Mouse (Mus musculus) stomach, postnatal 0 days (tissue): Measurements from ENCODE around the gene Sipa1l2. TPM values are rescaled to one million over a fixed set of nuclear protein-coding genes. Genes with fewer than 3 reads are reported as not detected.
A peak's percentile ranks its signal among the peaks of the same experiment; 100 is the strongest.

ENCODE experiments used
- ATAC-seq: fragments of 200-750 bp; cut with Nextera tagmentation; 2 replicates; pipeline ENCODE4 v1.8.0; 2017; ENCODE audit not compliant: low FRiP score, low TSS enrichment
- DNase-seq: peaks from one replicate; pipeline ENCODE4 v3.0.0-alpha.2; 2016; ENCODE audit warnings: low spot score
- H3K27ac ChIP-seq: fragments of 300-500 bp; sonication (generic); replicated peaks from 2 replicates; pipeline ENCODE4 v1.5.1; 2014; ENCODE audit warnings: mild to moderate bottlenecking, control low read depth
- H3K27me3 ChIP-seq: fragments of 300-500 bp; sonication (generic); 2 replicates; pipeline ENCODE4 v1.6.1; 2014; ENCODE audit warnings: low read length; ENCODE audit not compliant: control insufficient read depth, insufficient read depth
- H3K36me3 ChIP-seq: fragments of 300-500 bp; sonication (generic); 2 replicates; pipeline ENCODE4 v1.6.1; 2014; ENCODE audit warnings: low read length, mixed read lengths; ENCODE audit not compliant: control insufficient read depth, insufficient read depth
- H3K4me1 ChIP-seq: fragments of 300-500 bp; sonication (generic); replicated peaks from 2 replicates; pipeline ENCODE4 v1.6.1; 2014; ENCODE audit warnings: antibody characterized with exemption; ENCODE audit not compliant: control insufficient read depth, insufficient read depth
- H3K4me2 ChIP-seq: fragments of 300-500 bp; sonication (generic); replicated peaks from 2 replicates; pipeline ENCODE4 v1.6.1; 2014; ENCODE audit warnings: low read depth, mild to moderate bottlenecking, control low read depth, moderate library complexity
- H3K4me3 ChIP-seq: fragments of 300-500 bp; sonication (generic); 2 replicates; pipeline ENCODE4 v1.5.1; 2014; ENCODE audit warnings: low read depth, low read length, control low read depth
- H3K9ac ChIP-seq: fragments of 300-500 bp; sonication (generic); 2 replicates; pipeline ENCODE4 v1.6.1; 2014; ENCODE audit warnings: mild to moderate bottlenecking, low read length, control low read depth, mixed read lengths
- H3K9me3 ChIP-seq: fragments of 300-500 bp; sonication (generic); 2 replicates; pipeline ENCODE4 v1.6.1; 2016; ENCODE audit warnings: low read length; ENCODE audit not compliant: control insufficient read depth
- CTCF ChIP-seq: IDR thresholded peaks from 2 replicates; pipeline ENCODE4 v1.5.1; 2016; ENCODE audit warnings: antibody characterized with exemption, low read depth, mild to moderate bottlenecking, moderate library complexity
- EP300 ChIP-seq: optimal IDR thresholded peaks from 2 replicates; pipeline ENCODE3; 2016; ENCODE audit warnings: antibody characterized with exemption
- WGBS: fragments of 180-500 bp; shearing (Covaris S2); extraction: QIAGEN DNeasy Blood & Tissue Kit; methylation state at CpG from one replicate; pipeline ENCODE4 v1.1.7; 2014; 5-methylcytosine and 5-hydroxymethylcytosine counted together
- polyA plus RNA-seq: library from polyadenylated mRNA; unstranded; fragments of >200 nt; fragmentation: Nextera tagmentation; extraction: Ambion mirVana; gene quantifications from 2 replicates; pipeline ENCODE4 v1.2.1, GENCODE M21; 2015

The Sipa1l2 gene
- polyA plus RNA-seq, 1 experiment from 2014 or later, result 3.1 TPM

DNA sequence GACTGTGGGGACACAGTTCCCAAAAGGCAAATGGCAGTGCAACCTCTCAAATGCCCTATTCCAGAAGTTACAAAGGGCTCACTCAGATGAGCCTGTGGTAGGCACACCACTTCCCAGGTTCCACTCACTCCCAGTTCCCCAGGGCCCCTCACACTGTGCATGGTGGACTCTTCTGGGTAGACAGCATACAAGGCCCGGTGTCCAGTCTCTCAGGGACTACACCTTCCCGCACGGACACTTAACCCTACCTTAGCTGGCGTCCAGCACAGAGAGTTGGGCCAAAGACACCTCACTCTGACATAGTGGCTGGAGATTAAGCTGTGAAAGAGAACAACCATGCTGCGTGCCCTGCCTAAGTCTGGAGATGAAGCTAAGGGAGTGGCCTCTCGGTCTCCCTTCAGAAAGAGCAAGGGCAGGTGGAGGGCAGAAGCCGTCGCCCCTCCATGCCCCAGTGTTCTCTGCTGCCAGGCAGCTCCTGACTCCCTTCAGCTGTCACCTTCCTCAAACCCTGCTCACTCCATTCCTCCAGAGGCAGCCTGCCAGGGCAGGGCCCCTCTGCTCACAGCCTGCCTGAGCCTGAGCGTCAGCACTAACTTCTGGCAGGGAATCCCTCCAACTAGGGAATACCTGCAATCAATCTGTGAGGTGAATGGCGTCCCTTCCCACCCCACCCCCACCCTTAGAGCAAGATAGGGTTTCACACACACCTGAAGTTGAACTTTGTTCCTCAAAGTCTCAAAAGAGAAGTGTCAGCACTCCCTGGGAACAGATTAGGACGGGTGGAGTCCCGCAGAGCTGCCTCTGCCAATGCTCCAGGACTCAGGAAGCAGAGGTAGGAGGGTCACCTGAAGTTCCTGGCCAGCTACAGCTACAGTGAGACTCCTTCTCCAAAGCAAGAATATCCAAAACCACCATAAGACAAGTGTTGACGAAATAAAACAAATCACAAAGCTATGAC lies 30.3 kb downstream of the Sipa1l2 start:
- Histone ChIP-seq H3K9ac (peak overlapping the region; percentile 4; the same call in 1 of the 2 replicates), H3K9me3 (no peaks in the 10 kb centered on the region), H3K36me3 (no peaks in the 10 kb centered on the region), H3K27me3 (no peaks in the 10 kb centered on the region), H3K4me2 (no peak overlapping the region; the same call in 1 of the 2 replicates), H3K4me3 (no peak overlapping the region), H3K27ac (peak overlapping the region; percentile 82), H3K4me1 (peaks cover 4% of the 10 kb centered on the region)
- ATAC-seq (peak; percentile 91), DNase-seq (peak; percentile 69)
- TF ChIP-seq CTCF, result no peak
- TF ChIP-seq EP300, result no peak
- 51% methylated on average over 13 of the region's 13 CpGs for WGBS

DNA sequence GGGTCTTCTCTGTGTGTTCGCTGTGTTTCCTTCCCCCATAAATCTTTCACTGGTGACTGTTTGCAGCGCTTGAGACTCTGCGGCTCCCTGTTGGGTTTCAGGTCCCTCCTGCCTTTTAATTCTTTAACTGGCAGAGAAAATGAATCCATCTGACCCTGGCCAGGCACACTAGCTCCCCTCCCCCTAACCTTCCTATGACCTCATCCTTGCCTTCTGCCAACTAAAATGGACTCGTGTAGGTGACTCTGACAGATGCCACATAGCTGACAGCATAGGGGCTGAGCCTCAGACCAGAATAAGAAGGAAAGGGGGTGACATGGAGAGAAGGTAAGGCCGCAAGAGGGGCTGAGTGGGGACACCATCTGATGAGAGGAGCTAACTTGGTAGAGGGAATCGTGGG lies 31.3 kb downstream of the Sipa1l2 start:
- DNase-seq, result no peak
- Histone ChIP-seq H3K4me3 (no peak overlapping the region), H3K9me3 (no peaks in the 10 kb centered on the region), H3K27me3 (no peaks in the 10 kb centered on the region), H3K27ac (no peak overlapping the region; the same call in 1 of the 2 replicates), H3K9ac (no peak overlapping the region), H3K4me1 (peaks cover 4% of the 10 kb centered on the region), H3K36me3 (no peaks in the 10 kb centered on the region), H3K4me2 (no peak overlapping the region)
- TF ChIP-seq EP300, result no peak
- TF ChIP-seq CTCF, result no peak
- WGBS, result 59% methylated on average over 6 of the region's 6 CpGs
- no peak for ATAC-seq

DNA sequence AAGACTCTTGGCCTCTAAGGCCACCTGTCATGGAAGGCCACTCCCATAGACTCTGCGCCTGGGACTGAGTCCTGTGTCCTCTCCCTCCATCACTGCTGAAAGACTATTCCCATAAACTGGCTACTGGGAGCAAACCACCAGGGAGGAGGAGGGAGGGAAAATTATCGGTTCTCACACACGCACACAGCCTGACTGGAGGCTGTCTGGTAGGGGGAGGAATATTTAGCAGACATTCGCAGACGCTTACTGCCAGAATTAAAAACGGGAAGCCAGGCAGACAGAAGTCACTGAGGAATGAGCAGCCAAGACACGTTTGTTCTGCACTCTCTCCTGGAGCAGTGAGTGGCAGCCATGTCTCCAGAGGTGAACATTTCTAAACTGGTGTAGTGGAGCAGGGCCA lies 35.9 kb downstream of the Sipa1l2 start:
- Histone ChIP-seq H3K9me3 (no peaks in the 10 kb centered on the region), H3K27ac (no peak overlapping the region), H3K4me3 (no peak overlapping the region), H3K27me3 (no peaks in the 10 kb centered on the region), H3K9ac (no peak overlapping the region), H3K36me3 (no peaks in the 10 kb centered on the region), H3K4me2 (no peak overlapping the region), H3K4me1 (no peaks in the 10 kb centered on the region; the same call in 1 of the 2 replicates)
- TF ChIP-seq CTCF (0 out of 2 replicates have a peak, but pooled peaks have one; percentile 1), EP300 (no peak)
- DNase-seq (no peak), ATAC-seq (no peak)
- 37% methylated on average over 7 of the region's 7 CpGs for WGBS

DNA sequence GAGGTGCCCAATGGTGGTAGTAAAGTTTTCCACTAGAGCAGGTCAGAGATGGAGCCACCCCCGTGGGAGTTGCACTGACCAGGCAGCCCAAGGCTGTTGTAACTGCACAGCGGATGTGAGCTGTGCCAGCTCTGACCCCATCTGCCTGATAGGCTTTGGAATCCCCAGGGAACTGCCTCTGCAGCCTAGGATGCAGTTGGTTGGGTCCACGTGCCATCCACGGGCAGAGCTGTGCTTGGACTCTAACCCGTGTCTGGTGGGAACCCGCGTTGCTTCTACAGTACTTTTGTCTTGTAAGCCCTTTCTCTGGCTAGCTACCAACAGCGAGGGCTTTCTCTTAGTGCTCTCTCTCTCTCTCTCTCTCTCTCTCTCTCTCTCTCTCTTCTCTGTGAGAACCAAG lies 36.7 kb downstream of the Sipa1l2 start:
- no peak overlapping the region for H3K27ac ChIP-seq
- H3K4me3 ChIP-seq, result no peak overlapping the region
- H3K27me3 ChIP-seq, result no peaks in the 10 kb centered on the region
- DNase-seq (no peak), ATAC-seq (no peak; the same call in 1 of the 2 replicates)
- no peak overlapping the region for H3K4me2 ChIP-seq
- WGBS, result 84% methylated on average over 8 of the region's 8 CpGs
- H3K36me3 ChIP-seq, result no peaks in the 10 kb centered on the region
- no peaks in the 10 kb centered on the region for H3K9me3 ChIP-seq
- H3K4me1 ChIP-seq, result no peaks in the 10 kb centered on the region; the same call in 1 of the 2 replicates
- no peak for TF ChIP-seq CTCF
- TF ChIP-seq EP300, result no peak
- no peak overlapping the region for H3K9ac ChIP-seq

DNA sequence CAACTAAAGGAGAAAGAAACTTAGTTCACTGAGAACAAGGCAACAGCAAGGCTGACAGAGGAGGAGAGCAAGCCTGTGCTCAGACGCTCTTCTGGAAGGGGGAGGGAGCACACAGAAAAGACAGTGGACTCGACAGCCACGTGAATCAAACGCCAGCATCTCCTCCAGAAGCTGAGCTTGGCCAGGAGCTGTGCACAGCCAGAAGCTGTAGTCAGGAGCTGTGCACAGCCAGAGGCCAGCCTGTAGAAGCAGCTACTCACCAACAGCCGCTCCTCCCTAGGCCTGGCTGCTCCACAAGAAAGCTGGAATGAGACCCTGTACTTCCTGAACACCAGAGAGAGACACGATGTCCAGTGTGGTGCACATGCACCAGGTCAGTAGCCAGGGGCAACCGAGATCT lies 37.4 kb downstream of the Sipa1l2 start:
- H3K27ac ChIP-seq, result peak overlapping the region; percentile 61
- TF ChIP-seq CTCF (no peak), EP300 (no peak)
- 42% methylated on average over 7 of the region's 7 CpGs for WGBS
- no peak overlapping the region for H3K4me3 ChIP-seq
- no peaks in the 10 kb centered on the region; the same call in 1 of the 2 replicates for H3K4me1 ChIP-seq
- no peak overlapping the region for H3K4me2 ChIP-seq
- no peaks in the 10 kb centered on the region for H3K27me3 ChIP-seq
- no peak for DNase-seq
- ATAC-seq, result peak; percentile 28
- H3K9me3 ChIP-seq, result no peaks in the 10 kb centered on the region
- H3K9ac ChIP-seq, result no peak overlapping the region
- H3K36me3 ChIP-seq, result no peaks in the 10 kb centered on the region

DNA sequence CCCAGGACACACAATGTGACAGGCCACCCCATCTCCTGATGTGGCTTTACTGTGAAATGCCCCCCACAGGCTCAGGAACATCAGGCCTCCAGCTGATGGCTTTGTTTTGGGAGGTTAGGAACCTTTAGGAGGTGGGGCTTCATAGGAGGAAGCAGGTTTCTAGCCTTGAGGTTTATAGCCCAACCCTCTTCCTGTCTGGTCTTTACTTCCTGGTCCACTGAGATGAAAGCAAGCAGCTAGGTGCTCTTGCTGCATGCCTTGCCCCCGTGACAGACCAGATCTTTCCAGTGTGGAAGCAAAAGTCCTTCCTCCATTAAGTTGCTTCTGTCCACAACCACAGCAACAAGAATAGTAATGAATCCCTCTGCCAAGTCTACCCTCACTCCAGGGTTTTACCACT lies 38.0 kb downstream of the Sipa1l2 start:
- no peaks in the 10 kb centered on the region for H3K9me3 ChIP-seq
- H3K27me3 ChIP-seq, result no peaks in the 10 kb centered on the region
- no peaks in the 10 kb centered on the region for H3K36me3 ChIP-seq
- 67% methylated on average over 1 of the region's 1 CpGs for WGBS
- peak; percentile 59; the same call in 1 of the 2 replicates for ATAC-seq
- H3K4me2 ChIP-seq, result no peak overlapping the region
- no peak for DNase-seq
- H3K9ac ChIP-seq, result no peak overlapping the region
- no peak overlapping the region for H3K4me3 ChIP-seq
- no peaks in the 10 kb centered on the region; the same call in 1 of the 2 replicates for H3K4me1 ChIP-seq
- peak overlapping the region; percentile 61 for H3K27ac ChIP-seq
- no peak for TF ChIP-seq CTCF
- no peak for TF ChIP-seq EP300
